Mouse (Mus musculus): ENCODE data around the gene Hist1h3g. TPM values are rescaled to one million over a fixed set of nuclear protein-coding genes. Genes with fewer than 3 reads are reported as not detected.

The Hist1h3g gene
- polyA plus RNA-seq, 1 experiment, result 496 TPM

- H3K36me3 ChIP-seq (ENCODE audit: control insufficient read depth, insufficient read depth, low read length), result no peaks in the 10 kb centered on the region
- TF ChIP-seq CTCF (IDR thresholded peaks at IDR 0.05; ENCODE audit: borderline replicate concordance, control insufficient read depth, extremely low read depth, insufficient read depth, low read length, poor library complexity) (no peak), POLR2A (IDR thresholded peaks at IDR 0.05; ENCODE audit: control insufficient read depth, extremely low read depth, insufficient read depth, low read length, poor library complexity) (no peak)
- H3K4me1 ChIP-seq (replicated peaks; ENCODE audit: control insufficient read depth, insufficient read depth, low read length), result peaks cover 2% of the 10 kb centered on the region
- no peaks in the 10 kb centered on the region for H3K27me3 ChIP-seq (ENCODE audit: control insufficient read depth, insufficient read depth, low read length)
- WGBS, result 0% methylated on average over 6 of the region's 6 CpGs
- peak; percentile 83 for DNase-seq
- no peak overlapping the region for H3K4me3 ChIP-seq (ENCODE audit: control insufficient read depth, insufficient read depth, low read length)
- H3K27ac ChIP-seq (ENCODE audit: control insufficient read depth, insufficient read depth, low read length), result no peak overlapping the region
Measured at GRCm38 (mm10) chr13:23518885-23519284, 16.3 kb upstream of the Hist1h3g start.

GRCm38 (mm10) chr13:23519416-23519815 lies 15.8 kb upstream of the Hist1h3g start:
- Histone ChIP-seq H3K4me3 (ENCODE audit: control insufficient read depth, insufficient read depth, low read length) (no peak overlapping the region), H3K4me1 (replicated peaks; ENCODE audit: control insufficient read depth, insufficient read depth, low read length) (peaks cover 2% of the 10 kb centered on the region), H3K27ac (ENCODE audit: control insufficient read depth, insufficient read depth, low read length) (no peak overlapping the region), H3K36me3 (ENCODE audit: control insufficient read depth, insufficient read depth, low read length) (no peaks in the 10 kb centered on the region), H3K27me3 (ENCODE audit: control insufficient read depth, insufficient read depth, low read length) (no peaks in the 10 kb centered on the region)
- no peak for TF ChIP-seq CTCF (IDR thresholded peaks at IDR 0.05; ENCODE audit: borderline replicate concordance, control insufficient read depth, extremely low read depth, insufficient read depth, low read length, poor library complexity)
- TF ChIP-seq POLR2A (IDR thresholded peaks at IDR 0.05; ENCODE audit: control insufficient read depth, extremely low read depth, insufficient read depth, low read length, poor library complexity), result no peak
- WGBS, result 2% methylated on average over 10 of the region's 10 CpGs
- DNase-seq, result peak; percentile 75

- TF ChIP-seq CTCF (IDR thresholded peaks at IDR 0.05; ENCODE audit: borderline replicate concordance, control insufficient read depth, extremely low read depth, insufficient read depth, low read length, poor library complexity), result no peak
- TF ChIP-seq POLR2A (IDR thresholded peaks at IDR 0.05; ENCODE audit: control insufficient read depth, extremely low read depth, insufficient read depth, low read length, poor library complexity), result no peak
- H3K36me3 ChIP-seq (ENCODE audit: control insufficient read depth, insufficient read depth, low read length), result no peaks in the 10 kb centered on the region
- no peak overlapping the region for H3K27ac ChIP-seq (ENCODE audit: control insufficient read depth, insufficient read depth, low read length)
- peaks cover 2% of the 10 kb centered on the region for H3K4me1 ChIP-seq (replicated peaks; ENCODE audit: control insufficient read depth, insufficient read depth, low read length)
- H3K4me3 ChIP-seq (ENCODE audit: control insufficient read depth, insufficient read depth, low read length), result no peak overlapping the region
- DNase-seq, result peak; percentile 88
- 2% methylated on average over 14 of the region's 14 CpGs for WGBS
- H3K27me3 ChIP-seq (ENCODE audit: control insufficient read depth, insufficient read depth, low read length), result no peaks in the 10 kb centered on the region
Measured at GRCm38 (mm10) chr13:23521703-23522102, 13.5 kb upstream of the Hist1h3g start.

- 64% methylated on average over 5 of the region's 5 CpGs for WGBS
- no peak overlapping the region for H3K27ac ChIP-seq (ENCODE audit: control insufficient read depth, insufficient read depth, low read length)
- DNase-seq, result no peak
- TF ChIP-seq POLR2A (IDR thresholded peaks at IDR 0.05; ENCODE audit: control insufficient read depth, extremely low read depth, insufficient read depth, low read length, poor library complexity) (no peak), CTCF (IDR thresholded peaks at IDR 0.05; ENCODE audit: borderline replicate concordance, control insufficient read depth, extremely low read depth, insufficient read depth, low read length, poor library complexity) (no peak)
- no peak overlapping the region for H3K4me3 ChIP-seq (ENCODE audit: control insufficient read depth, insufficient read depth, low read length)
- no peaks in the 10 kb centered on the region for H3K36me3 ChIP-seq (ENCODE audit: control insufficient read depth, insufficient read depth, low read length)
- peaks cover 2% of the 10 kb centered on the region for H3K4me1 ChIP-seq (replicated peaks; ENCODE audit: control insufficient read depth, insufficient read depth, low read length)
- no peaks in the 10 kb centered on the region for H3K27me3 ChIP-seq (ENCODE audit: control insufficient read depth, insufficient read depth, low read length)
Measured at GRCm38 (mm10) chr13:23523976-23524375, 11.2 kb upstream of the Hist1h3g start.

DNA sequence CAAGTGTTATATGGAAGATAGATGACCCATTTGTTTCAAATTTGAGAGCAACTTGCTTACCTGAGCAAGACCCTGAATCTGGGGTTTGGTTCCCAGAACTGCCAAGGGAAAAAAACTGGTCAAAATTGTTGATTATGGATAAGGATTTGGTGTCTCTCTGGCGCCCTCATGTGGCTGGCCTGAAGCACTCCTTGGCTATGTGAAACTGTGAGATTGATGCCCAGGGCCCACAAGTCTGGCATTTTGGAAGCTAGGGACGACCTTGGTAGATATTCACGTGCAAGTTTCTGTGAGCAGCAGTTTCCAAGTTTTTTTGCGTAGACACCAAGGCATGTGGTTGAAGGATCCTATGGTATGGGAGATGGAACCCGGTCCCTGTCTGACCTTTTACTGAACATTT lies 10.6 kb upstream of the Hist1h3g start:
- 19% methylated on average over 5 of the region's 5 CpGs for WGBS
- peak; percentile 72 for DNase-seq
- peaks cover 2% of the 10 kb centered on the region for H3K4me1 ChIP-seq (replicated peaks; ENCODE audit: control insufficient read depth, insufficient read depth, low read length)
- H3K27ac ChIP-seq (ENCODE audit: control insufficient read depth, insufficient read depth, low read length), result no peak overlapping the region
- no peaks in the 10 kb centered on the region for H3K36me3 ChIP-seq (ENCODE audit: control insufficient read depth, insufficient read depth, low read length)
- no peaks in the 10 kb centered on the region for H3K27me3 ChIP-seq (ENCODE audit: control insufficient read depth, insufficient read depth, low read length)
- no peak overlapping the region for H3K4me3 ChIP-seq (ENCODE audit: control insufficient read depth, insufficient read depth, low read length)
- TF ChIP-seq CTCF (IDR thresholded peaks at IDR 0.05; ENCODE audit: borderline replicate concordance, control insufficient read depth, extremely low read depth, insufficient read depth, low read length, poor library complexity), result peak; percentile 40; the same call in 1 of the 2 replicates
- TF ChIP-seq POLR2A (IDR thresholded peaks at IDR 0.05; ENCODE audit: control insufficient read depth, extremely low read depth, insufficient read depth, low read length, poor library complexity), result no peak

DNA sequence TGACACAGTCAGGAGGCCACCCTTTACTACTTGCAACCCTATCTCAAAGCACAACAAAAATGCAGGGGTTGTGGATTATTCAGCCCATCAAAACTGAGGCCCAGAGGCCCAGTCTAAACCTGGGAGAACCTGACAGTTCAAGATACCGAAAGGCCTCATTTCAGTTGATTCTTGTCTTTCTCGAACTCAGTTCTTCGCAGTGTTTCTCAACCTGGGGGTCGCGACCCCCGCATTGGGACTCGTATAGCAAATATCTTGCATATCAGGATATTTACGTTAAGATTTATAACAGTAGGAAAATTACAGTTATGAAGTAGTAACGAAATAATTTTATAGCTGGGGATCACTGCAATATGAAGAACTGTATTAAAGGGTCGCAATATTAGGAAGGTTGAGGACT lies 9.3 kb upstream of the Hist1h3g start:
- H3K27me3 ChIP-seq (ENCODE audit: control insufficient read depth, insufficient read depth, low read length), result no peaks in the 10 kb centered on the region
- no peak for DNase-seq
- TF ChIP-seq CTCF (IDR thresholded peaks at IDR 0.05; ENCODE audit: borderline replicate concordance, control insufficient read depth, extremely low read depth, insufficient read depth, low read length, poor library complexity) (no peak), POLR2A (IDR thresholded peaks at IDR 0.05; ENCODE audit: control insufficient read depth, extremely low read depth, insufficient read depth, low read length, poor library complexity) (no peak)
- H3K4me3 ChIP-seq (ENCODE audit: control insufficient read depth, insufficient read depth, low read length), result no peak overlapping the region
- H3K36me3 ChIP-seq (ENCODE audit: control insufficient read depth, insufficient read depth, low read length), result no peaks in the 10 kb centered on the region
- 14% methylated on average over 10 of the region's 10 CpGs for WGBS
- H3K4me1 ChIP-seq (replicated peaks; ENCODE audit: control insufficient read depth, insufficient read depth, low read length), result peaks cover 2% of the 10 kb centered on the region
- no peak overlapping the region for H3K27ac ChIP-seq (ENCODE audit: control insufficient read depth, insufficient read depth, low read length)

- H3K27me3 ChIP-seq (ENCODE audit: control insufficient read depth, insufficient read depth, low read length), result no peaks in the 10 kb centered on the region
- H3K27ac ChIP-seq (ENCODE audit: control insufficient read depth, insufficient read depth, low read length), result no peak overlapping the region
- no peak for TF ChIP-seq POLR2A (IDR thresholded peaks at IDR 0.05; ENCODE audit: control insufficient read depth, extremely low read depth, insufficient read depth, low read length, poor library complexity)
- TF ChIP-seq CTCF (IDR thresholded peaks at IDR 0.05; ENCODE audit: borderline replicate concordance, control insufficient read depth, extremely low read depth, insufficient read depth, low read length, poor library complexity), result no peak
- peak; percentile 86 for DNase-seq
- no peak overlapping the region for H3K4me3 ChIP-seq (ENCODE audit: control insufficient read depth, insufficient read depth, low read length)
- WGBS, result 1% methylated on average over 17 of the region's 17 CpGs
- peaks cover 2% of the 10 kb centered on the region for H3K4me1 ChIP-seq (replicated peaks; ENCODE audit: control insufficient read depth, insufficient read depth, low read length)
- H3K36me3 ChIP-seq (ENCODE audit: control insufficient read depth, insufficient read depth, low read length), result no peaks in the 10 kb centered on the region
Measured at GRCm38 (mm10) chr13:23526312-23526711, 8.9 kb upstream of the Hist1h3g start.
